In genomic region chr13:4376654-4377053, GRCm38 (mm10) we compare ENCODE assay signal across 21 mouse cellular contexts. TPM values are rescaled to one million over a fixed set of nuclear protein-coding genes. Genes with fewer than 3 reads are reported as not detected.
A peak's percentile ranks its signal among the peaks of the same experiment; 100 is the strongest.
DNase-seq lines count a peak whose midpoint lies in the region; ATAC-seq and TF ChIP-seq lines count a peak whose summit lies in the region.
"Not testable (repeated sequence)": the region's sequence is repeated elsewhere in the genome, so short reads cannot be mapped to it uniquely, and the experiment has no call there.
"Had no signal": no experiment of that assay in that cellular context is flagged by ENCODE, and none has a peak within 500 bp of the region (broad histone marks: within the 10 kb centered on the region; RNA-seq: fewer than 3 reads in every experiment).

No protein-coding gene starts in this region.

- TF ChIP-seq CTCF in brain, embryonic 14.5 days (IDR thresholded peaks at IDR 0.05; ENCODE audit: borderline replicate concordance, extremely low read depth, insufficient read depth, insufficient read length); hindbrain, postnatal 0 days (IDR thresholded peaks at IDR 0.05; ENCODE audit: low read depth): not testable (repeated sequence)

- not testable (repeated sequence) for H3K9me3 ChIP-seq in forebrain, embryonic 14.5 days (replicated peaks; ENCODE audit: control insufficient read depth, low read length); heart, embryonic 13.5 days; hindbrain, embryonic 13.5 days; hindbrain, postnatal 0 days (ENCODE audit: low read length); midbrain, embryonic 12.5 days; midbrain, embryonic 16.5 days (replicated peaks; ENCODE audit: control insufficient read depth, low read length, poor library complexity, severe bottlenecking); neural tube, embryonic 14.5 days (ENCODE audit: control insufficient read depth, low read length)

- not testable (repeated sequence) for H3K27ac ChIP-seq in forebrain, embryonic 14.5 days (ENCODE audit: low read depth, low read length); heart, embryonic 13.5 days (replicated peaks); hindbrain, embryonic 13.5 days; hindbrain, postnatal 0 days; midbrain, embryonic 12.5 days (replicated peaks); midbrain, embryonic 16.5 days (ENCODE audit: low read length); neural tube, embryonic 14.5 days (ENCODE audit: low read depth, low read length)

- not testable (repeated sequence) for H3K36me3 ChIP-seq in forebrain, embryonic 14.5 days (ENCODE audit: control insufficient read depth, insufficient read depth, low read length); heart, embryonic 13.5 days; hindbrain, embryonic 13.5 days; hindbrain, postnatal 0 days (ENCODE audit: insufficient read depth, low read length); midbrain, embryonic 12.5 days; midbrain, embryonic 16.5 days (ENCODE audit: control insufficient read depth, insufficient read depth, low read length); neural tube, embryonic 14.5 days (ENCODE audit: control insufficient read depth, insufficient read depth, low read length)

- not testable (repeated sequence) for ATAC-seq in forebrain, embryonic 14.5 days; heart, embryonic 13.5 days (ENCODE audit: extremely low read depth, insufficient number of reproducible peaks, low FRiP score, low TSS enrichment); hindbrain, embryonic 13.5 days (ENCODE audit: low FRiP score); hindbrain, postnatal 0 days; midbrain, embryonic 16.5 days; neural tube, embryonic 14.5 days (ENCODE audit: low read depth)
- 0 out of 2 replicates have a peak, but pooled peaks have one; percentile 58 for ATAC-seq in midbrain, embryonic 12.5 days (ENCODE audit: low FRiP score, low read depth)

- H3K27me3 ChIP-seq in forebrain, embryonic 14.5 days (replicated peaks; ENCODE audit: control insufficient read depth, insufficient read depth, low read length); heart, embryonic 13.5 days (replicated peaks); hindbrain, embryonic 13.5 days; hindbrain, postnatal 0 days (ENCODE audit: insufficient read depth, low read length); midbrain, embryonic 12.5 days; midbrain, embryonic 16.5 days (ENCODE audit: control insufficient read depth, insufficient read depth, low read depth, low read length); neural tube, embryonic 14.5 days (ENCODE audit: control insufficient read depth, insufficient read depth, low read length): not testable (repeated sequence)

- DNase-seq in brain, embryonic 14.5 days (ENCODE audit: low read depth) = peak; percentile 17
- not testable (repeated sequence) for DNase-seq in forebrain, embryonic 14.5 days (ENCODE audit: low spot score)
- peak; percentile 2 for DNase-seq in hindbrain, postnatal 0 days (ENCODE audit: low spot score)

- not testable (repeated sequence) for H3K4me1 ChIP-seq in forebrain, embryonic 14.5 days (ENCODE audit: control insufficient read depth, insufficient read depth, low read length); heart, embryonic 13.5 days; hindbrain, embryonic 13.5 days (replicated peaks); hindbrain, postnatal 0 days (ENCODE audit: insufficient read depth, low read length); midbrain, embryonic 12.5 days; midbrain, embryonic 16.5 days (ENCODE audit: control insufficient read depth, insufficient read depth, low read length); neural tube, embryonic 14.5 days (ENCODE audit: control insufficient read depth, insufficient read depth, low read length)

- TF ChIP-seq POLR2A in brain, embryonic 14.5 days (IDR thresholded peaks at IDR 0.05; ENCODE audit: borderline replicate concordance, extremely low read depth, insufficient read depth, insufficient read length, poor library complexity, severe bottlenecking) = not testable (repeated sequence)

- 20% methylated on average over 8 of the region's 8 CpGs for WGBS in forebrain, embryonic 14.5 days
- WGBS in heart, embryonic 13.5 days = 24% methylated on average over 8 of the region's 8 CpGs
- WGBS in hindbrain, embryonic 13.5 days = 13% methylated on average over 8 of the region's 8 CpGs
- WGBS in hindbrain, postnatal 0 days = 14% methylated on average over 8 of the region's 8 CpGs
- WGBS in midbrain, embryonic 12.5 days = 11% methylated on average over 8 of the region's 8 CpGs
- WGBS in midbrain, embryonic 16.5 days = 11% methylated on average over 8 of the region's 8 CpGs
- WGBS in neural tube, embryonic 14.5 days = 20% methylated on average over 8 of the region's 8 CpGs

- not testable (repeated sequence) for H3K4me3 ChIP-seq in forebrain, embryonic 14.5 days (ENCODE audit: low read depth, low read length); heart, embryonic 13.5 days; hindbrain, postnatal 0 days (ENCODE audit: low read length); midbrain, embryonic 12.5 days; neural tube, embryonic 14.5 days (ENCODE audit: low read depth, low read length)
- peak overlapping the region; percentile 27 for H3K4me3 ChIP-seq in hindbrain, embryonic 13.5 days
- H3K4me3 ChIP-seq in midbrain, embryonic 16.5 days (ENCODE audit: low read depth, low read length) = peak overlapping the region; percentile 24

- H3K4me2 ChIP-seq in forebrain, embryonic 14.5 days (ENCODE audit: low read length) = peak overlapping the region; percentile 18; the same call in 1 of the 2 replicates
- peak overlapping the region; percentile 36 for H3K4me2 ChIP-seq in heart, embryonic 13.5 days
- peak overlapping the region; percentile 45 for H3K4me2 ChIP-seq in hindbrain, embryonic 13.5 days
- H3K4me2 ChIP-seq in hindbrain, postnatal 0 days (ENCODE audit: low read depth, low read length) = peak overlapping the region; percentile 42; the same call in 1 of the 2 replicates
- peak overlapping the region; percentile 43 for H3K4me2 ChIP-seq in midbrain, embryonic 12.5 days (replicated peaks)
- peak overlapping the region; percentile 49 for H3K4me2 ChIP-seq in midbrain, embryonic 16.5 days (ENCODE audit: low read length)
- H3K4me2 ChIP-seq in neural tube, embryonic 14.5 days (ENCODE audit: low read depth, low read length) = peak overlapping the region; percentile 34; the same call in 1 of the 2 replicates

- not testable (repeated sequence) for H3K9ac ChIP-seq in forebrain, embryonic 14.5 days (ENCODE audit: low read length); heart, embryonic 13.5 days; hindbrain, postnatal 0 days (replicated peaks; ENCODE audit: low read length); midbrain, embryonic 12.5 days (replicated peaks); neural tube, embryonic 14.5 days (replicated peaks; ENCODE audit: low read depth, low read length)
- H3K9ac ChIP-seq in hindbrain, embryonic 13.5 days = peak overlapping the region; percentile 53; the same call in 1 of the 2 replicates
- peak overlapping the region; percentile 54; the same call in 1 of the 2 replicates for H3K9ac ChIP-seq in midbrain, embryonic 16.5 days (ENCODE audit: low read depth, low read length)

RNA-seq across cellular contexts. Expression of gene Akr1c6, which starts 57.5 kb away (rescaled TPM):
- not detected in 2 replicates for polyA plus RNA-seq in brain, embryonic 14.5 days (2012; rRNA removed)
- not detected in 2 replicates for polyA plus RNA-seq in forebrain, embryonic 14.5 days (2014; fragmentation: Nextera tagmentation; extraction: Ambion mirVana)
- not detected in 2 replicates for polyA plus RNA-seq in heart, embryonic 13.5 days (2015; fragmentation: Nextera tagmentation; extraction: Ambion mirVana)
- polyA plus RNA-seq in hindbrain, embryonic 13.5 days (2015; fragmentation: Nextera tagmentation; extraction: Ambion mirVana) = not detected in 2 replicates
- not detected in 2 replicates for total RNA-seq in hindbrain, postnatal 0 days (2014; rRNA removed)
- polyA plus RNA-seq in hindbrain, postnatal 0 days (2015; fragmentation: Nextera tagmentation; extraction: Ambion mirVana) = not detected in 2 replicates
- not detected in 2 replicates for polyA plus RNA-seq in midbrain, embryonic 12.5 days (2016; fragmentation: Nextera tagmentation; extraction: Ambion mirVana)
- polyA plus RNA-seq in midbrain, embryonic 16.5 days (2015; fragmentation: Nextera tagmentation; extraction: Ambion mirVana) = not detected in 2 replicates
- polyA plus RNA-seq in neural tube, embryonic 14.5 days (2014; fragmentation: Nextera tagmentation; extraction: Ambion mirVana) = not detected in 2 replicates
- total RNA-seq: adrenal gland, postnatal 36 days; CH12.LX; common myeloid progenitor, adult 5-6 weeks; gastrocnemius, postnatal 10 days; heart, adult 18-20 months; heart, postnatal 36 days had no signal
- polyA plus RNA-seq: embryonic facial prominence, embryonic 13.5 days; forebrain, embryonic 13.5 days; frontal cortex, adult 2 months; heart, embryonic 10.5 days; heart, postnatal 0 days; intestine, embryonic 15.5 days; Patski had no signal
